Mouse (Mus musculus) hindbrain, embryonic 10.5 days (tissue): Measurements from ENCODE around the gene Uggt2. TPM values are rescaled to one million over a fixed set of nuclear protein-coding genes. Genes with fewer than 3 reads are reported as not detected.

Source experiments
- DNase-seq: peaks from one replicate; pipeline ENCODE4 v3.0.0-alpha.2; 2017; ENCODE audit warnings: low spot score
- H3K27ac ChIP-seq: fragments of 300-500 bp; sonication (generic); 2 replicates; pipeline ENCODE4 v1.5.1; 2016; ENCODE audit warnings: mild to moderate bottlenecking, moderate library complexity
- H3K27me3 ChIP-seq: fragments of 300-500 bp; sonication (generic); 2 replicates; pipeline ENCODE4 v1.6.1; 2016; ENCODE audit warnings: mild to moderate bottlenecking; ENCODE audit not compliant: poor library complexity, insufficient read depth, severe bottlenecking
- H3K36me3 ChIP-seq: fragments of 300-500 bp; sonication (generic); 2 replicates; pipeline ENCODE4 v1.6.1; 2016; ENCODE audit warnings: mild to moderate bottlenecking, moderate library complexity
- H3K4me1 ChIP-seq: fragments of 300-500 bp; sonication (generic); replicated peaks from 2 replicates; pipeline ENCODE4 v1.6.1; 2016; ENCODE audit warnings: mild to moderate bottlenecking
- H3K4me3 ChIP-seq: fragments of 300-500 bp; sonication (generic); 2 replicates; pipeline ENCODE4 v1.5.1; 2016; ENCODE audit warnings: mild to moderate bottlenecking, moderate library complexity
- H3K9me3 ChIP-seq: fragments of 300-500 bp; sonication (generic); 2 replicates; pipeline ENCODE4 v1.6.1; 2016; ENCODE audit warnings: mild to moderate bottlenecking, moderate library complexity
- WGBS: fragments of 180-500 bp; shearing (Covaris S2); methylation state at CpG from one replicate; pipeline ENCODE4 v1.1.7; 2016; 5-methylcytosine and 5-hydroxymethylcytosine counted together
- polyA plus RNA-seq: library from polyadenylated mRNA; unstranded; fragments of >200 nt; fragmentation: Nextera tagmentation; extraction: Ambion mirVana; gene quantifications from 2 replicates; pipeline ENCODE4 v1.2.1, GENCODE M21; 2016

The Uggt2 gene
- polyA plus RNA-seq, 1 experiment from 2014 or later: 14.4 TPM

- 89% methylated on average over 3 of the region's 3 CpGs for WGBS
- Histone ChIP-seq H3K4me3 (no peak overlapping the region), H3K27me3 (no peaks in the 10 kb centered on the region), H3K36me3 (peaks cover 77% of the 10 kb centered on the region), H3K27ac (no peak overlapping the region), H3K9me3 (no peaks in the 10 kb centered on the region), H3K4me1 (no peaks in the 10 kb centered on the region)
- no peak for DNase-seq
Observed at GRCm38 (mm10) chr14:118958010-118958409, 141.2 kb downstream of the Uggt2 start.

- H3K27me3 ChIP-seq: no peaks in the 10 kb centered on the region
- H3K4me1 ChIP-seq: 0 out of 2 replicates have a peak, but pooled peaks cover 7% of the 10 kb centered on the region
- peaks cover 31% of the 10 kb centered on the region for H3K36me3 ChIP-seq
- no peaks in the 10 kb centered on the region for H3K9me3 ChIP-seq
- 91% methylated on average over 9 of the region's 9 CpGs for WGBS
- DNase-seq: no peak
- no peak overlapping the region for H3K27ac ChIP-seq
- no peak overlapping the region for H3K4me3 ChIP-seq
Observed at GRCm38 (mm10) chr14:118951912-118952583, 147.2 kb downstream of the Uggt2 start.

- Histone ChIP-seq H3K4me1 (0 out of 2 replicates have a peak, but pooled peaks cover 7% of the 10 kb centered on the region), H3K27me3 (no peaks in the 10 kb centered on the region), H3K9me3 (no peaks in the 10 kb centered on the region), H3K27ac (no peak overlapping the region), H3K4me3 (no peak overlapping the region), H3K36me3 (peaks cover 10% of the 10 kb centered on the region)
- DNase-seq: no peak
- WGBS: 90% methylated on average over 1 of the region's 1 CpGs
Observed at GRCm38 (mm10) chr14:118948841-118949240, 150.4 kb downstream of the Uggt2 start.

- H3K9me3 ChIP-seq: no peaks in the 10 kb centered on the region
- H3K27ac ChIP-seq: no peak overlapping the region
- no peak overlapping the region for H3K4me3 ChIP-seq
- no peaks in the 10 kb centered on the region for H3K27me3 ChIP-seq
- H3K36me3 ChIP-seq: no peaks in the 10 kb centered on the region
- 90% methylated on average over 2 of the region's 2 CpGs for WGBS
- DNase-seq: no peak
- H3K4me1 ChIP-seq: peaks cover 17% of the 10 kb centered on the region
Observed at GRCm38 (mm10) chr14:118944702-118945101, 154.5 kb downstream of the Uggt2 start.

GRCm38 (mm10) chr14:118942076-118942475, 157.2 kb downstream of the Uggt2 start:
- Histone ChIP-seq H3K4me1 (peaks cover 34% of the 10 kb centered on the region), H3K27me3 (no peaks in the 10 kb centered on the region), H3K9me3 (no peaks in the 10 kb centered on the region), H3K36me3 (no peaks in the 10 kb centered on the region), H3K4me3 (no peak overlapping the region), H3K27ac (0 out of 2 replicates have a peak overlapping the region, but pooled peaks have one; percentile 23)
- no peak for DNase-seq
- 40% methylated on average over 12 of the region's 12 CpGs for WGBS

GRCm38 (mm10) chr14:118940796-118941495, 158.3 kb downstream of the Uggt2 start:
- Histone ChIP-seq H3K36me3 (no peaks in the 10 kb centered on the region), H3K4me1 (peaks cover 43% of the 10 kb centered on the region), H3K27me3 (no peaks in the 10 kb centered on the region), H3K9me3 (no peaks in the 10 kb centered on the region), H3K27ac (no peak overlapping the region), H3K4me3 (no peak overlapping the region)
- WGBS: 79% methylated on average over 4 of the region's 4 CpGs
- no peak for DNase-seq

- Histone ChIP-seq H3K9me3 (no peaks in the 10 kb centered on the region), H3K4me1 (peaks cover 43% of the 10 kb centered on the region), H3K4me3 (peak overlapping the region; percentile 99), H3K36me3 (no peaks in the 10 kb centered on the region), H3K27me3 (no peaks in the 10 kb centered on the region), H3K27ac (peak overlapping the region; percentile 97)
- WGBS: 1% methylated on average over 7 of the region's 7 CpGs
- DNase-seq: peak; percentile 20
Observed at GRCm38 (mm10) chr14:118938551-118938950, 160.7 kb downstream of the Uggt2 start.

GRCm38 (mm10) chr14:118937533-118938492, 161.4 kb downstream of the Uggt2 start, which contains the start of gene Dnajc3:
TSS of gene Dnajc3 (plus strand) at chr14:118937976.
- Histone ChIP-seq H3K4me1 (peaks cover 43% of the 10 kb centered on the region), H3K4me3 (peak within 1 kb of the TSS; percentile 99), H3K27ac (peak within 1 kb of the TSS; percentile 97), H3K36me3 (no peaks in the 10 kb centered on the region), H3K27me3 (no peaks in the 10 kb centered on the region), H3K9me3 (no peaks in the 10 kb centered on the region)
- under 1% methylated on average over 124 of the region's 124 CpGs for WGBS
- DNase-seq: peak; percentile 100

- Histone ChIP-seq H3K9me3 (no peaks in the 10 kb centered on the region), H3K36me3 (no peaks in the 10 kb centered on the region), H3K4me3 (peak overlapping the region; percentile 99), H3K27ac (peak overlapping the region; percentile 97), H3K4me1 (peaks cover 39% of the 10 kb centered on the region), H3K27me3 (no peaks in the 10 kb centered on the region)
- DNase-seq: no peak
- 31% methylated on average over 4 of the region's 4 CpGs for WGBS
Observed at GRCm38 (mm10) chr14:118936952-118937351, 162.3 kb downstream of the Uggt2 start.

GRCm38 (mm10) chr14:118936236-118936635, 163.0 kb downstream of the Uggt2 start:
- H3K4me1 ChIP-seq: peaks cover 36% of the 10 kb centered on the region
- no peaks in the 10 kb centered on the region for H3K36me3 ChIP-seq
- H3K27ac ChIP-seq: no peak overlapping the region
- 60% methylated on average over 3 of the region's 3 CpGs for WGBS
- H3K9me3 ChIP-seq: no peaks in the 10 kb centered on the region
- H3K4me3 ChIP-seq: no peak overlapping the region
- no peak for DNase-seq
- no peaks in the 10 kb centered on the region for H3K27me3 ChIP-seq
